Mouse (Mus musculus) hindbrain, embryonic 14.5 days (tissue): ENCODE measurements around the gene Cd52. TPM values are rescaled to one million over a fixed set of nuclear protein-coding genes. Genes with fewer than 3 reads are reported as not detected.
A peak's percentile ranks its signal among the peaks of the same experiment; 100 is the strongest.

Experiments
- ATAC-seq: fragments of 200-750 bp; cut with Nextera tagmentation; 2 replicates; pipeline ENCODE4 v1.8.0; 2017; ENCODE audit warnings: moderate number of reproducible peaks, mild to moderate bottlenecking, moderate TSS enrichment, moderate library complexity; ENCODE audit not compliant: low FRiP score
- DNase-seq: peaks from one replicate; pipeline ENCODE4 v3.0.0-alpha.2; 2015; ENCODE audit warnings: low spot score
- H3K27ac ChIP-seq: fragments of 300-500 bp; sonication (generic); 2 replicates; pipeline ENCODE4 v1.5.1; 2014; ENCODE audit warnings: mild to moderate bottlenecking, moderate library complexity
- H3K27me3 ChIP-seq: fragments of 300-500 bp; sonication (generic); 2 replicates; pipeline ENCODE4 v1.6.1; 2014; ENCODE audit warnings: mild to moderate bottlenecking, low read length, mixed read lengths; ENCODE audit not compliant: control insufficient read depth, insufficient read depth
- H3K36me3 ChIP-seq: fragments of 300-500 bp; sonication (generic); replicated peaks from 2 replicates; pipeline ENCODE4 v1.6.1; 2014; ENCODE audit not compliant: control insufficient read depth, insufficient read depth
- H3K4me1 ChIP-seq: fragments of 300-500 bp; sonication (generic); replicated peaks from 2 replicates; pipeline ENCODE4 v1.6.1; 2014; ENCODE audit warnings: antibody characterized with exemption, low read length, mixed read lengths; ENCODE audit not compliant: control insufficient read depth, insufficient read depth
- H3K4me2 ChIP-seq: fragments of 300-500 bp; sonication (generic); replicated peaks from 2 replicates; pipeline ENCODE4 v1.6.1; 2014; ENCODE audit warnings: mild to moderate bottlenecking, moderate library complexity
- H3K4me3 ChIP-seq: fragments of 300-500 bp; sonication (generic); replicated peaks from 2 replicates; pipeline ENCODE4 v1.5.1; 2014; ENCODE audit warnings: mild to moderate bottlenecking, low read length
- H3K9ac ChIP-seq: fragments of 300-500 bp; sonication (generic); 2 replicates; pipeline ENCODE4 v1.6.1; 2014
- H3K9me3 ChIP-seq: fragments of 300-500 bp; sonication (generic); 2 replicates; pipeline ENCODE4 v1.6.1; 2016; ENCODE audit warnings: low read length; ENCODE audit not compliant: control insufficient read depth
- WGBS: fragments of 180-500 bp; shearing (Covaris S2); extraction: QIAGEN DNeasy Blood & Tissue Kit; methylation state at CpG from one replicate; pipeline ENCODE4 v1.1.7; 2014; 5-methylcytosine and 5-hydroxymethylcytosine counted together
- polyA plus RNA-seq: library from polyadenylated mRNA; unstranded; fragments of >200 nt; fragmentation: Nextera tagmentation; extraction: Ambion mirVana; gene quantifications from 2 replicates; pipeline ENCODE4 v1.2.1, GENCODE M21; 2014

Gene Cd52
- polyA plus RNA-seq, 1 experiment from 2014 or later: 2.4 TPM

DNA sequence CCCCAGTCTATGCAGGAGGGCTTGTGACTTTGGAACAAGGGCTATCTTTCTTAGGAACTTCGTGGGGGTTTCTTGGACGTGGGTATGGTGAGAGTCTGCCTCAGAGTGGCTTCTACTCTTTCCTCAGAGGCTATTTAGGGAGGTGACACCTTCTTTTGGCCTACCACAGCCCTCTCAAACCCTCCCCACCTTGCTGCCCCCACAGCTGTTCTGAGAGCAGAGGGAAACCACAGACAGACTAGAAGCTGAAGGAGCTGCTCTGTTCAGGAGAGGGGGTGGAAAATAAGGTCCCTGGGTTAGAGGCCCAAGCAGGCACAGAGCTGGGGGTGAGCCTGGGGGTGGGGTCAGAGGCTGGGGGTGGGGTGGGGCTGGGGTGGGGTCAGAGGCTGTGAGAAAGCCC lies 51.8 kb downstream of the Cd52 start:
- WGBS: 65% methylated on average over 2 of the region's 2 CpGs
- no peak for ATAC-seq
- Histone ChIP-seq H3K9me3 (no peaks in the 10 kb centered on the region), H3K4me3 (no peak overlapping the region), H3K27ac (no peak overlapping the region), H3K36me3 (no peaks in the 10 kb centered on the region), H3K4me2 (no peak overlapping the region), H3K27me3 (no peaks in the 10 kb centered on the region), H3K9ac (no peak overlapping the region), H3K4me1 (no peaks in the 10 kb centered on the region)
- no peak for DNase-seq

DNA sequence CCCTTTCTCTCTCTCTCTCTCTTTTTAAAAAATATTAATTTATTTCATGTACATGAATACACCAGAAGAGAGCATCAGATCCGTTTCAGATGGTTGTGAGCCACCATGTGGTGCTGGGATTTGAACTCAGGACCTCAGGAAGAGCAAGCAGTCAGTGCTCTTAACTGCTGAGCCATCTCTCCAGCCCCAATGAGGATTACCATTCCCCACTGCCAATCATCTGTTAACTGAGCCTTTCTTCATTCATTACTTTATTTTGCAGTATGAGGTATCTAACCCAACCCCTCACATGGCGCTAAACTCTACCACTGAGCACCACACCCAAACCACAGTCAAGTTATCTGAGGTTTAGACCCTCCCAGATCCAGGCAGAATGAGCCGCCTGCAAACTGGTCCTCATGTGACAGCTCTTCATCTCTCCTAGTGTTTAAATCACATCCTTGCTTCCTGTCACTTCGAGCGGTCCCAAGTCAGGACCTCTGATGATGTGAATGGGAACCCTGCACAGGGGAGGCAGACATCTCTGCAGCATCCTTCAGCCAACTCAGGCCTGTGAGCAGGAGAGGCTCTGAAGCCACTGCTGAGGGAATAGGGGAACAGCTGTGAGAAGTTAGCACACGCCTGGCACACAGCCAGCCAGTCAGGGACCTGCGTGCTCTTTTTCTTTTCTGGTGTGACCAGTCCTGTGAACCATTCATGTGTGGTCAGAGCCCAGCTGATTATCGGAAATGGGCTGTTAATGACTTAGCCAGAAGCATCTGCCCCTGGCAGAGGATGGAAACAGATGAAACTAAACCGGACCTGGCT lies 53.4 kb downstream of the Cd52 start:
- Histone ChIP-seq H3K4me2 (no peak overlapping the region), H3K4me3 (no peak overlapping the region), H3K4me1 (no peaks in the 10 kb centered on the region), H3K27me3 (no peaks in the 10 kb centered on the region), H3K9ac (no peak overlapping the region), H3K9me3 (no peaks in the 10 kb centered on the region), H3K27ac (no peak overlapping the region), H3K36me3 (no peaks in the 10 kb centered on the region)
- 56% methylated on average over 9 of the region's 9 CpGs for WGBS
- peak; percentile 50 for DNase-seq
- ATAC-seq: no peak

DNA sequence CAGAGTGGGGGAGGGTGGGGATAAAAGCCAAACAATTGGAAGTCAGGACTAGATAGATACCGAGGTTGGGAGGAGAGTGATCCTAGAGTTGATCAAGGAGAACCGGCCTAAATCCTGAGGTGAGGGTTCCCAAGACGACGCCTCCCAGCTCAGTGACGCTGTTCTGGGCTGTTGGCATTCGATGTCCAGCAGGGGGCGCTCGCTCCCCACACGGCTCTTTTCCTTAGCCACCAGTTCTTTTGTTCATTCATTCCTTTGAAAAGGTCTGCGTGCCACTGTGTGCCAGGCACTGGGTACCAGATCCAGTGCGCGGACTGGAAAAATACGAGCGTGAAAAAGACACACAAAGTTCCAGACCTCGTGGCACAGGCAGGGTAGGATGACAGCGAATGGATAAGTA lies 58.9 kb downstream of the Cd52 start:
- H3K27ac ChIP-seq: no peak overlapping the region
- ATAC-seq (0 out of 2 replicates have a peak, but pooled peaks have one; percentile 17), DNase-seq (peak; percentile 86)
- H3K4me1 ChIP-seq: no peaks in the 10 kb centered on the region
- H3K9ac ChIP-seq: no peak overlapping the region
- no peaks in the 10 kb centered on the region for H3K36me3 ChIP-seq
- H3K27me3 ChIP-seq: no peaks in the 10 kb centered on the region
- peak overlapping the region; percentile 21; the same call in 1 of the 2 replicates for H3K4me2 ChIP-seq
- WGBS: 4% methylated on average over 16 of the region's 16 CpGs
- H3K9me3 ChIP-seq: no peaks in the 10 kb centered on the region
- H3K4me3 ChIP-seq: no peak overlapping the region

Other genes with a start within 250 kb of the Cd52 start
- gene Rps6ka1, start 207.3 kb downstream of the Cd52 start, polyA plus RNA-seq: 25.3 and 25.7 TPM in 2 replicates
- 1,104 and 1,147 TPM in 2 replicates for gene Hmgn2, start 126.4 kb downstream of the Cd52 start, polyA plus RNA-seq
- 49.3 and 49.6 TPM in 2 replicates for gene Dhdds, start 94.2 kb downstream of the Cd52 start, polyA plus RNA-seq
- 0.13 and 0.27 TPM in 2 replicates for gene Lin28a, start 76.2 kb downstream of the Cd52 start, polyA plus RNA-seq
- gene Zfp683, start 41.2 kb downstream of the Cd52 start, polyA plus RNA-seq: not detected in 2 replicates
- gene Crybg2, start 34.3 kb downstream of the Cd52 start, polyA plus RNA-seq: 3.0 and 4.7 TPM in 2 replicates
- gene Ubxn11, start 7.5 kb upstream of the Cd52 start, polyA plus RNA-seq: 17.5 and 22.2 TPM in 2 replicates
- 429 and 442 TPM in 2 replicates for gene Sh3bgrl3, start 33.7 kb upstream of the Cd52 start, polyA plus RNA-seq
- gene Cep85, start 92.0 kb upstream of the Cd52 start, polyA plus RNA-seq: 19.2 and 20.3 TPM in 2 replicates
- gene Gm7534, start 107.9 kb upstream of the Cd52 start, polyA plus RNA-seq: not detected in 2 replicates
- 0.13 TPM in 1 of 2 replicates, not detected in the other for gene Catsper4, start 132.3 kb upstream of the Cd52 start, polyA plus RNA-seq
- 0.13 and 0.31 TPM in 2 replicates for gene Cnksr1, start 143.3 kb upstream of the Cd52 start, polyA plus RNA-seq
- gene E130218I03Rik, start 148.6 kb upstream of the Cd52 start, polyA plus RNA-seq: 0.32 TPM in 1 of 2 replicates, not detected in the other
- gene Zfp593, start 150.5 kb upstream of the Cd52 start, polyA plus RNA-seq: 12.5 and 14.4 TPM in 2 replicates
- gene Gm30191, start 151.9 kb upstream of the Cd52 start, polyA plus RNA-seq: 0.35 and 0.87 TPM in 2 replicates
- 16.4 and 16.9 TPM in 2 replicates for gene Grrp1, start 159.0 kb upstream of the Cd52 start, polyA plus RNA-seq
- 38.5 and 45.1 TPM in 2 replicates for gene Pdik1l, start 192.8 kb upstream of the Cd52 start, polyA plus RNA-seq
- 0.23 TPM in 1 of 2 replicates, not detected in the other for gene Trim63, start 220.0 kb upstream of the Cd52 start, polyA plus RNA-seq
- gene Slc30a2, start 248.1 kb upstream of the Cd52 start, polyA plus RNA-seq: 0.13 and 0.14 TPM in 2 replicates